Mouse (Mus musculus) layer of hippocampus, adult 18-20 months (tissue): Measurements from ENCODE around the gene Mrpl53. TPM values are rescaled to one million over a fixed set of nuclear protein-coding genes. Genes with fewer than 3 reads are reported as not detected.

ENCODE experiments used
- DNase-seq, 2 experiments: peaks; one replicate each; pipeline ENCODE4 v3.0.0; 2022; ENCODE audit warnings: low spot score in 2 of 2
- total RNA-seq, 2 experiments: library from RNA; stranded (reverse); gene quantifications; 2 replicates each; pipeline ENCODE4 v1.2.3; 2021

The Mrpl53 gene
- total RNA-seq, 2 experiments from 2014 or later = 58.4 to 69.3 TPM

GRCm38 (mm10) chr6:83092416-83093127 lies 16.3 kb upstream of the Mrpl53 start:
- DNase-seq = no peak

DNA sequence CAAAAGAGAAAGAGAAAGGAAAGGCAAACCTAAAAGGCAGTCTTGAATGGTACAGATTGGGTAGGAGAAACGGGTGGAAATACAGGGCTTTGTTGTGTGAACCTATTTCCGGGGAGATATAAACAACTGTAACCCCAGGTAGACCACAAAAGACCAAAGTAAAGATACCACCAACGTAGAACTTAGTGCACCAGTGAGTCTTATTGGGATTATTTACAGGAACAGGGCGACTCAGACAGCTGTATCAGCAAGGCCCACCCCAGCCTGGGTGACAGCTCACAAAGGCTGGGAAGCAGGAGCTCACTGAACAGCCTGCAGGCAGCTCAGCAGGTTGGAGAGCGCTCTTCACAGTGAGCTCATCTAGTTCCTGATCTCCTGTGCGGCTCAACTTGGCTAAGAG lies 12.9 kb upstream of the Mrpl53 start:
- no peak for DNase-seq

DNA sequence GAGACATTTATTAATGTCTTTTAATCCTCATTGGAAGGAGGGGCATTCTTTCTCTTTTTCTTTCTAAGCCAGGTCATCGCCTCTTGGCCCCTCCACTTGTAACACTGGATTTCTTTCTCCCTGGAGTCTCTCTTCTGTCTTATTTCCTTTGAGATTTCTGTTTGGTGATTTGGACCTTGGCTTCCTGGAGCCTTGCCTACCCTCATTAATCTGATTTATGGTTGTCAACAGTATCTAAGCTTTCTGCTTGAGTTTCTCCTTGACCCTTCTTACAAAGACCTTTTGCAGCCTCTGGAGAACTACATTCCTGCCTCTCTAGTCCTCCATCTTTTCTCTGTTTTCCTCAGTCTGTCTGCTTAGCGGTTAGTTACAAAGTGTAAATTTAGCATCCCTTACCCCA lies 10.4 kb upstream of the Mrpl53 start:
- no peak for DNase-seq

DNA sequence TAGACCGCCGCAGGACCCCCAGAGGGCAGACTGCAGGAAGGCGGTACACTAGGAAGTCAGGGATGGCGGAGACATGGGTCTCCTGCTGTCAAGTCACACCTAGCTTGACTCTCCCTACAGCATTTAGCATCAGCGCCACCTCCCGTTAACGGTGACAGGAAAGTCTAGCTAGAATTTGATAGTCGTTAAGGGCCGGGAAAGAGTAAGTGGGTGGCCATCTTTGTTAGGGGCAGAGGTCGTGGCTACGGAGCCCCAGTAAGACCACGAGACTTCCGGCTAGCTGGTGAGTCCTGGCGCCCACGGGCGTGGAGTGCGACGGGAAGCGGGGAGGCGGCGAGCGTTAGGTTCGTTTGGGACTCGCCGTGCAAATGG lies 7.5 kb upstream of the Mrpl53 start, which contains the start of the genes Ccdc142 and Gm42688:
Gene Ccdc142, plus strand, starts transcription at position 286 of the 372 bp plus-strand sequence.
Gene Gm42688, plus strand, starts transcription at position 302 of the 372 bp plus-strand sequence.
- peak; percentile 87 to 95 for DNase-seq

DNA sequence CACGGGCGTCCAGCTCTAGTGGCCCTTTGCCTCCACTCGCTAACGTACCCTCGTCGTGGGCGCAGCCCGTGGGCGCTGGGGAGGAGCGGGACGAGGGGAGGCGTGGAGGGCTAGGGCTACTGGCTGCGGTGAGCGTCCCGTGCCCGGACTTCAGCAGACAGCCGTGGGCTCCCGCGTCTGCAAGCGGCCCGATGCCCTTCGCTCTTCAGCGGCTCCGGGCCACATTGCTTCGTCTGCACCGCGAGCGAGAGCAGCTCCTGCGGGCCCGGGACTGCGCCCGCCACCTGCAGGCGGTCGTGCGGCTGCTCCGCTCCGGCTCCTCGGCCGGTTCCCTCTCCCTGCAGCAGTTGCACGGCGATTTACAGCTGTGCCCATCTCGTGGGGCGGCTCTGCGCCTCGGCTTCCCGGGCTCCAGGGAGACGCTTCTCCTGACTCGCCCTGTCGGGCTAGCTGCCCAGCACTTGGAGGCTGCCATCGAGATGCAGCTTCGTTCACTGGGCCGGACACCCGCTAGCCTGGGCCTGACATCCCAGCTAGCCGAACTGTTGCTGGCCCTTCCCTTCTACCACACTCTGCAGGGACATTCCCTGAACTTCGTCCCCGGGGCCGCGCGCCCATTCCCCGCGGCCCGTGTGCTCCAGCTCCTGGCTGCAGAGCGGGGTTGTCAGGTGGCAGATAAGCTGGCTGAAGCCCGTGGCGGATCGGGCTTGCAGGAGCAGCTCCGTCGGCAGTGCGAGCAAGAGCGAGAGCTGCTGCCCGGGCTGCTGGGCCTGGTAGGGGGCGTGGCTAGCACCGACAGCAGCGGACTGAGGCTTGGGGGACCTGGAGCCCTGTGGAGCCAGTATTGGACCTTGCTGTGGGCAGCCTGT lies 6.9 kb upstream of the Mrpl53 start:
- DNase-seq = peak in 1 of 2 experiments; percentile 68

DNA sequence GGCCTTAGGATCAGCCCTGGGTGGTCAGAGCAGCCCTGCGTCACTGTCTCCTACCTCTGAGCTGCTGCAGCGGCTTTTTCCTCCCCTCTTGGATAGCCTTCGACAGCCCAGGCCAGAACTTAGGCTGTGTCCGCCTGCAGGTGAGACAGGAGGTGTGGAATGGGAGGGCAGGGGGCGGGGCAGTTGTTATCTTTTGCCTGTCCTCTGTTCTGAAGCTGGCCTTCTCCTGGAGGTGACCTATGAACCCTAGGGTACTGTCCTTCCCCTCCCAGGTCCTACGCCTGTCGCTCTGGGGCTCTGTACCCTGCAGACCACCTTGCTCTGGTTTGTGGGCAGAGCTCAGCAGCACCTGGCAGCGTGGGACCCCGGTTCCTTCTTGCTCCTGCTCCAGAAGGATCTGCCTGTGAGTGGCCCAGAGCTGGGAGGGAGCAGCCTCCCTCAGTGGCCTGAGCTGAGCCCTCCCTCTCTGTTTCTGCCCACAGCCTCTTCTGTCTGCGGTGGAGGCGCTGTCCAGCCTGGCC lies 5.7 kb upstream of the Mrpl53 start:
- DNase-seq = no peak

GRCm38 (mm10) chr6:83104158-83104557 lies 4.7 kb upstream of the Mrpl53 start:
- DNase-seq = peak; percentile 62 to 76

DNA sequence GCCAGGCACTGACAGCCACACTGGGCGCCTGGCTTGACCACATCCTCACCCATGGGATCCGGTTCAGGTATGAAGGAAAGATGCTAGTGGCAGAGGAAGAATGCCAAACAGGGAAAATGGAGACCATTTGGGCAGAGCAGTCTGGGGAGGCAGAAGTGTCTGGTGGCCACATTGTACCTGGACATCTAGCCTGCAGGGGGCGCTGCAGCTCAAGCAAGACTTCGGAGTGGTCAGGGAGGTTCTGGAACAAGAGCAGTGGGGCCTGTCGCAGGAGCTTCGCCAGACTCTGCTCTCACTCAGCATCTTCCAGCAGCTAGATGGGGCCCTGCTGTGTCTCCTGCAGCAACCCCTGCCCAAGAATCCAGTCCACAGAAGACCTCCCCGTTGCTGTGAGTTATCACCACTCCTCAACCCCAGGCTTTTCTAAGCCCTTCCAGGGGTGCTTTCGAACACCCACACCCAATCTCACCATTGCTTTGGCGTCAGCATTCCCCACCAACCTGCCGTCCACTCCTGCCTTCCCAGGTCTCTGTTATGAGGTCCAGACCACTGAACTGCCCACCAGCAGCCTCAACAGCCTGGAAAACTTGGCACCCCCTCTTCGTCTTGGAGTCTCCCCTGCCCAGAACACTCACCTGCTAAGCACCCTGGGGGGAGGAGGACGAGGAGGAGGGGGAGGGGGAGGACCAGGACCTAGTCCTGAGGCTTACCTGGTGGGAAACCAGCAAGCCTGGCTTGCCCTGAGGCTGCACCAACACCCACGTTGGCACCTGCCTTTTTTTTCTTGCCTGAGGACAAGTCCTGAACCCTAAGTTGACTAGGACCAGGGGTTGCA lies 1.1 kb upstream of the Mrpl53 start:
- DNase-seq = peak in 1 of 2 experiments; percentile 63

DNA sequence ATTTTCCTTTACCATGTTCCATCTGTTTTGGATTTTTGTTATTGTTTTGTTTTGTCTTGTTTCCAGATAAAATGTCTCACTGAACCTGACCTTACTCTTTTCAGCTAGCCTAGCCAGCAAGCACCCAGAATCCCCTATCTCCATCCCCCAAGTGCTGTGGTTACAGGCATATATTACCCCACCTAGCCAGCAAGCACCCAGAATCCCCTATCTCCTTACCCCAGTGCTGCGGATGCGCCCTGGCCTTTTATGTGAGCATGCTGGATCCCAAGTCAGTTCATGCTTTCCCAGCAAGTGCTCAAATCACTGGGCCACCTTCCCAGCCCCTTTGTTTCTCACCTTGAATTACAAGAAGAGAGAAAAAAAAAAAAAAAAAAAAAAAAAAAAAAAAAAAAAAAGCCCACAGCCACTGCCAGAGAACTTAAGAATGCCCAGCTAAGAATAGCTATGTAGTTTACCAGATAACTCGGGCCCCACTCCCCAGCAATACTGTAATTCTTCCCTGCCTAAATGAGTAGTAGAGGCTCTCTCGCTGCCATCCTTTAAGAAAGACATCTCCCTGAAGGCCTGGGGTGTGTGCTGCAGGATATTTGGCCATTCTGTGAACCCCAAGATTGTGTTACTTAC lies 2.8 kb downstream of the Mrpl53 start:
- no peak for DNase-seq

GRCm38 (mm10) chr6:83115011-83115671 lies 6.3 kb downstream of the Mrpl53 start, which contains the start of gene Mogs:
Gene Mogs (plus strand): TSS chr6:83115496.
- DNase-seq = peak; percentile 88 to 93

GRCm38 (mm10) chr6:83115682-83116372 lies 7.0 kb downstream of the Mrpl53 start:
- no peak for DNase-seq

GRCm38 (mm10) chr6:83116373-83117164 lies 7.7 kb downstream of the Mrpl53 start:
- no peak for DNase-seq

DNA sequence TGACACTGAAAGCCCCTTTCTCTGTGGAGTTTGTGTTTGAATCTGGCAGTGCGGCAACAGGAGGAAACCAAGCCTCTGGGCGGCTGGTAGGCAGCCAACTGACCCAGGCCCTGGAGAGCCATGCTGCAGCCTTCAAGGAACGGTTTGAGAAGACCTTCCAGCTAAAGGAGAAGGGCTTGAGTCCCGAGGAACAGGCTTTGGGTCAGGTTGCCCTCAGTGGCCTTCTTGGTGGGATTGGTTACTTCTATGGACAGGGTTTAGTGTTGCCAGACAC lies 8.3 kb downstream of the Mrpl53 start:
- DNase-seq = no peak

- DNase-seq = no peak
Measured at GRCm38 (mm10) chr6:83117616-83118015, 8.8 kb downstream of the Mrpl53 start.

DNA sequence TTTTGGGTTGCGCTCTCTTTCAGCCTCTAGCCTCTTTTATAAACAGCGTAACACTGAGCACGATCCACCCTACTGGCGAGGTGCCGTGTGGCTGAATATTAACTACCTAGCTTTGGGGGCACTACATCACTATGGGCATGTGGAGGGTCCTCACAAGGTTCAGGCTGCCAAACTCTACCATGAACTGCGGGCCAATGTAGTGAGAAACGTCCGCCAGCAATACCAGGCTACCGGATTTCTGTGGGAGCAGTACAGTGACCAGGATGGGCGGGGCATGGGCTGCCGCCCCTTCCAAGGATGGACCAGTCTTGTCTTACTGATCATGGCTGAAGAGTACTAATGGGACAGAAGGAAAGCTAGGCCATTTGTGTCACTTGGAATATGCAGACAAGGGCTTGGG lies 9.5 kb downstream of the Mrpl53 start:
- DNase-seq = no peak

GRCm38 (mm10) chr6:83118825-83119733 lies 10.2 kb downstream of the Mrpl53 start:
- no peak for DNase-seq

DNA sequence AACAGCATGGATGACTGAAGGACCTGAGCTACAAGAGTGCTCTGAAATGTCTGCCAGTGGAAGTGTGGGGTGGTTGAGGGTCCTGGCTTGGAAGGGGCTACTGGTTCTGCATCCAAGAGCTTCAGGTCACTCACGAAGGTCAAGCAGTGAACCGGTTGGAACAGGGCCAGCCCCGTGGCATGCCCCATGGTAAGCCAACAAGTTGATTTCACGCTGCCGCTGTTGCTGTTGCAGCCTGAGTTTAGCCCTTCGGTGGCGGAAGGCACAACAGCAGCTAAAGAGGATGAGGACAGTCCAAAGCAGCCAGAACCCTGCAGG lies 10.9 kb downstream of the Mrpl53 start:
- DNase-seq = no peak
